In genomic region chr6:30147753-30148152, GRCm38 (mm10) we compare ENCODE assay signal across 18 mouse cellular contexts.
DNase-seq lines count a peak whose midpoint lies in the region; ATAC-seq and TF ChIP-seq lines count a peak whose summit lies in the region.
"Had no signal": no experiment of that assay in that cellular context is flagged by ENCODE, and none has a peak within 500 bp of the region (broad histone marks: within the 10 kb centered on the region; RNA-seq: fewer than 3 reads in every experiment).

No protein-coding gene starts in this region.

- no peak overlapping the region for H3K4me3 ChIP-seq in MEL (ENCODE audit: control insufficient read depth in 1 of 2, insufficient read depth in 1 of 2, low read depth in 2 of 2, low read length in 2 of 2)
- peak overlapping the region; percentile 28; the same call in 1 of the 2 replicates for H3K4me3 ChIP-seq in liver, embryonic 12.5 days
- H3K4me3 ChIP-seq: embryonic facial prominence, embryonic 15.5 days; forebrain, embryonic 13.5 days; heart, embryonic 12.5 days; megakaryocyte, embryonic 14.5 days had no signal

- no peak for TF ChIP-seq RAD21 in MEL (IDR thresholded peaks at IDR 0.05; ENCODE audit: low read depth, low read length)

- H3K27me3 ChIP-seq in MEL (ENCODE audit: control insufficient read depth in 1 of 2, insufficient read depth in 2 of 2, low read length in 2 of 2): no peaks in the 10 kb centered on the region
- H3K27me3 ChIP-seq in liver, embryonic 12.5 days (replicated peaks): no peaks in the 10 kb centered on the region
- H3K27me3 ChIP-seq: embryonic facial prominence, embryonic 15.5 days; forebrain, embryonic 13.5 days; heart, embryonic 12.5 days; megakaryocyte, embryonic 14.5 days had no signal

- peak; percentile 80 for ATAC-seq in liver, embryonic 12.5 days
- ATAC-seq in megakaryocyte-erythroid progenitor cell, adult 5-6 weeks (replicated peaks; ENCODE audit: low FRiP score, low TSS enrichment, poor library complexity, severe bottlenecking): peak; percentile 86
- ATAC-seq: forebrain, embryonic 13.5 days; hindbrain, embryonic 16.5 days; lung, postnatal 0 days had no signal

- TF ChIP-seq EP300 in MEL (IDR thresholded peaks at IDR 0.05; ENCODE audit: low read depth in 1 of 2, low read length in 2 of 2): peak in 1 of 2 experiments; percentile 45; a peak in 1 of 4 replicates

- H3K79me2 ChIP-seq in MEL (ENCODE audit: control insufficient read depth, insufficient read depth, low read length, poor library complexity): no peaks in the 10 kb centered on the region

- peak; percentile 43 for DNase-seq in MEL (ENCODE audit: low read depth, low spot score)
- peak; percentile 63 for DNase-seq in c-Kit-positive CD71-positive TER-119-positive erythroid progenitor cells, embryonic 14.5 days (ENCODE audit: low spot score)
- DNase-seq in natural killer cell, adult 2 months (ENCODE audit: low spot score in 2 of 2): no peak
- no peak for DNase-seq in heart, postnatal 25 days (ENCODE audit: low spot score)
- DNase-seq in gastrocnemius, postnatal 25 days: no peak
- DNase-seq in B cell, adult 2 months: no peak
- DNase-seq: cerebellum, adult 18-20 months; heart, postnatal 36 days; kidney, adult 8-10 months; kidney, postnatal 25 days had no signal

- H3K36me3 ChIP-seq in MEL (ENCODE audit: control insufficient read depth in 1 of 2, insufficient read depth in 2 of 2, low read length in 2 of 2): peaks cover 0 to 16% of the 10 kb centered on the region in 2 experiments; a peak in 3 of 4 replicates
- H3K36me3 ChIP-seq in liver, embryonic 12.5 days: peaks cover 56% of the 10 kb centered on the region

- H3K4me1 ChIP-seq in MEL (ENCODE audit: control insufficient read depth in 1 of 2, insufficient read depth in 2 of 2, low read length in 2 of 2): peaks cover 9 to 18% of the 10 kb centered on the region in 2 experiments
- peaks cover 43% of the 10 kb centered on the region for H3K4me1 ChIP-seq in liver, embryonic 12.5 days
- H3K4me1 ChIP-seq: embryonic facial prominence, embryonic 15.5 days had no signal

- TF ChIP-seq CTCF in MEL (IDR thresholded peaks at IDR 0.05 in 2 of 3, conservative IDR thresholded peaks at IDR 0.05 in 1 of 3; ENCODE audit: control insufficient read depth in 1 of 3, insufficient read depth in 1 of 3, low read depth in 2 of 3, low read length in 3 of 3, poor library complexity in 1 of 3, severe bottlenecking in 1 of 3): no peak

- no peak overlapping the region for H3K9ac ChIP-seq in MEL (ENCODE audit: control insufficient read depth, low read depth, low read length, poor library complexity, severe bottlenecking)
- H3K9ac ChIP-seq in liver, embryonic 12.5 days: peak overlapping the region; percentile 56
- H3K9ac ChIP-seq: embryonic facial prominence, embryonic 15.5 days; forebrain, embryonic 13.5 days; heart, embryonic 12.5 days had no signal

- intact Hi-C loops in heart, postnatal 25 days (cut with DNase I): no loop called here

- 49% methylated on average over 6 of the region's 6 CpGs for WGBS in liver, embryonic 12.5 days (ENCODE audit: insufficient replicate concordance)

- H3K4me2 ChIP-seq in liver, embryonic 12.5 days: peak overlapping the region; percentile 60
- H3K4me2 ChIP-seq: embryonic facial prominence, embryonic 15.5 days; forebrain, embryonic 13.5 days; heart, embryonic 12.5 days had no signal

- H3K9me3 ChIP-seq in MEL (replicated peaks; ENCODE audit: insufficient read depth, low read length): no peaks in the 10 kb centered on the region
- H3K9me3 ChIP-seq in liver, embryonic 12.5 days (replicated peaks): no peaks in the 10 kb centered on the region
- H3K9me3 ChIP-seq: embryonic facial prominence, embryonic 15.5 days; forebrain, embryonic 13.5 days; heart, embryonic 12.5 days; megakaryocyte, embryonic 14.5 days had no signal

- TF ChIP-seq POLR2A in MEL (IDR thresholded peaks at IDR 0.05; ENCODE audit: control insufficient read depth in 1 of 2, insufficient read depth in 1 of 2, low read depth in 1 of 2, low read length in 2 of 2, poor library complexity in 1 of 2): no peak

- H3K27ac ChIP-seq in MEL (ENCODE audit: control insufficient read depth, low read depth, low read length): peak overlapping the region; percentile 14; the same call in 1 of the 2 replicates
- peak overlapping the region; percentile 94 for H3K27ac ChIP-seq in liver, embryonic 12.5 days
- H3K27ac ChIP-seq: embryonic facial prominence, embryonic 15.5 days; forebrain, embryonic 13.5 days had no signal

TF ChIP-seq in MEL, 35 proteins besides CTCF, POLR2A, EP300 and RAD21:
- TF ChIP-seq ZC3H11A (IDR thresholded peaks at IDR 0.05; ENCODE audit: low read depth, low read length) (no peak), GATA1 (IDR thresholded peaks at IDR 0.05; ENCODE audit: low read depth, low read length) (peak; percentile 19; the same call in 1 of the 2 replicates), TCF12 (IDR thresholded peaks at IDR 0.05; ENCODE audit: low read depth, low read length) (0 out of 2 replicates have a peak, but pooled peaks have one; percentile 13)

Comparison
In these comparisons a context has a peak if more than half of its experiments do, and no peak if none do; other contexts are left out.
1. DNase-seq: peak in MEL (single experiment) and c-Kit-positive CD71-positive TER-119-positive erythroid progenitor cells, embryonic 14.5 days (single experiment); none in natural killer cell, adult 2 months (0 of 2), heart, postnatal 25 days (single experiment), gastrocnemius, postnatal 25 days (single experiment) and B cell, adult 2 months (0 of 2).